ENCODE assay signal across 8 mouse cellular contexts in genomic region chr4:45527562-45528354, GRCm38 (mm10). TPM values are rescaled to one million over a fixed set of nuclear protein-coding genes. Genes with fewer than 3 reads are reported as not detected.
DNase-seq lines count a peak whose midpoint lies in the region; ATAC-seq lines count a peak whose summit lies in the region.

No protein-coding gene starts in this region.

- WGBS in neural tube, embryonic 11.5 days = 96% methylated on average over 2 of the region's 2 CpGs
- WGBS in forebrain, embryonic 16.5 days = 93% methylated on average over 2 of the region's 2 CpGs
- WGBS in kidney, embryonic 16.5 days = 97% methylated on average over 2 of the region's 2 CpGs
- WGBS in midbrain, embryonic 13.5 days = 89% methylated on average over 2 of the region's 2 CpGs

- H3K36me3 ChIP-seq in neural tube, embryonic 11.5 days (ENCODE audit: control insufficient read depth, insufficient read depth, low read length) = no peaks in the 10 kb centered on the region
- no peaks in the 10 kb centered on the region for H3K36me3 ChIP-seq in forebrain, embryonic 16.5 days (ENCODE audit: control insufficient read depth, insufficient read depth)
- peaks cover 7% of the 10 kb centered on the region for H3K36me3 ChIP-seq in kidney, embryonic 16.5 days (ENCODE audit: insufficient read depth, low read length)
- no peaks in the 10 kb centered on the region for H3K36me3 ChIP-seq in midbrain, embryonic 13.5 days

- no peak overlapping the region for H3K9ac ChIP-seq in neural tube, embryonic 11.5 days (ENCODE audit: low read length)
- peak overlapping the region; percentile 77 for H3K9ac ChIP-seq in forebrain, embryonic 16.5 days (replicated peaks; ENCODE audit: low read depth, low read length)
- peak overlapping the region; percentile 89 for H3K9ac ChIP-seq in kidney, embryonic 16.5 days (replicated peaks; ENCODE audit: low read length)
- peak overlapping the region; percentile 82 for H3K9ac ChIP-seq in midbrain, embryonic 13.5 days (replicated peaks)

- H3K27ac ChIP-seq in neural tube, embryonic 11.5 days (ENCODE audit: low read depth, low read length) = no peak overlapping the region
- H3K27ac ChIP-seq in forebrain, embryonic 16.5 days (ENCODE audit: low read length) = no peak overlapping the region
- no peak overlapping the region for H3K27ac ChIP-seq in kidney, embryonic 16.5 days (ENCODE audit: low read length)
- no peak overlapping the region for H3K27ac ChIP-seq in midbrain, embryonic 13.5 days

- H3K4me3 ChIP-seq in neural tube, embryonic 11.5 days (ENCODE audit: low read depth, low read length) = peak overlapping the region; percentile 67
- peak overlapping the region; percentile 75 for H3K4me3 ChIP-seq in forebrain, embryonic 16.5 days (replicated peaks; ENCODE audit: low read length)
- peak overlapping the region; percentile 76 for H3K4me3 ChIP-seq in kidney, embryonic 16.5 days (ENCODE audit: low read length)
- H3K4me3 ChIP-seq in midbrain, embryonic 13.5 days (replicated peaks) = peak overlapping the region; percentile 54

- peaks cover 13% of the 10 kb centered on the region for H3K4me1 ChIP-seq in neural tube, embryonic 11.5 days (ENCODE audit: control insufficient read depth, insufficient read depth, low read length)
- H3K4me1 ChIP-seq in forebrain, embryonic 16.5 days (replicated peaks; ENCODE audit: control insufficient read depth, insufficient read depth, low read length) = peaks cover 56% of the 10 kb centered on the region
- peaks cover 45% of the 10 kb centered on the region for H3K4me1 ChIP-seq in kidney, embryonic 16.5 days (ENCODE audit: insufficient read depth, low read length)
- peaks cover 55% of the 10 kb centered on the region for H3K4me1 ChIP-seq in midbrain, embryonic 13.5 days (replicated peaks)

- H3K27me3 ChIP-seq in neural tube, embryonic 11.5 days (ENCODE audit: control insufficient read depth, insufficient read depth, low read length) = peaks cover 4% of the 10 kb centered on the region; the same call in 1 of the 2 replicates
- no peaks in the 10 kb centered on the region for H3K27me3 ChIP-seq in forebrain, embryonic 16.5 days (replicated peaks; ENCODE audit: control insufficient read depth, insufficient read depth, low read length)
- no peaks in the 10 kb centered on the region for H3K27me3 ChIP-seq in kidney, embryonic 16.5 days (ENCODE audit: insufficient read depth, low read length)
- peaks cover 30% of the 10 kb centered on the region for H3K27me3 ChIP-seq in midbrain, embryonic 13.5 days

- ATAC-seq in neural tube, embryonic 11.5 days (ENCODE audit: insufficient read depth, low FRiP score, low TSS enrichment) = no peak
- no peak for ATAC-seq in forebrain, embryonic 16.5 days
- ATAC-seq in kidney, embryonic 16.5 days (ENCODE audit: low FRiP score, low TSS enrichment) = no peak
- no peak for ATAC-seq in midbrain, embryonic 13.5 days
- ATAC-seq in granulocyte monocyte progenitor cell, adult 5-6 weeks (replicated peaks; ENCODE audit: poor library complexity, severe bottlenecking) = no peak

- H3K4me2 ChIP-seq in neural tube, embryonic 11.5 days (ENCODE audit: low read depth) = peak overlapping the region; percentile 94
- H3K4me2 ChIP-seq in forebrain, embryonic 16.5 days (ENCODE audit: low read length) = peak overlapping the region; percentile 66
- peak overlapping the region; percentile 94 for H3K4me2 ChIP-seq in kidney, embryonic 16.5 days (replicated peaks; ENCODE audit: low read depth, low read length)
- peak overlapping the region; percentile 80 for H3K4me2 ChIP-seq in midbrain, embryonic 13.5 days (replicated peaks)

- H3K9me3 ChIP-seq in neural tube, embryonic 11.5 days (ENCODE audit: control insufficient read depth, low read length) = no peaks in the 10 kb centered on the region
- no peaks in the 10 kb centered on the region for H3K9me3 ChIP-seq in forebrain, embryonic 16.5 days (ENCODE audit: control insufficient read depth, low read length)
- H3K9me3 ChIP-seq in kidney, embryonic 16.5 days (ENCODE audit: low read length) = no peaks in the 10 kb centered on the region
- no peaks in the 10 kb centered on the region for H3K9me3 ChIP-seq in midbrain, embryonic 13.5 days

- DNase-seq in neural tube, embryonic 11.5 days (ENCODE audit: low spot score) = no peak
- no peak for DNase-seq in neural tube, embryonic 10.5 days (ENCODE audit: extremely low spot score, low spot score)
- DNase-seq in urinary bladder, adult 2 months (ENCODE audit: low spot score) = no peak
- DNase-seq in frontal cortex, postnatal 36 days (ENCODE audit: low spot score in 2 of 2) = no peak

RNA-seq across cellular contexts. Expression of gene Shb, which starts 4.5 kb away (rescaled TPM):
- 6.1 and 7.5 TPM in 2 replicates for polyA plus RNA-seq in neural tube, embryonic 11.5 days (2014; fragmentation: Nextera tagmentation; extraction: Ambion mirVana)
- polyA plus RNA-seq in forebrain, embryonic 16.5 days (2015; fragmentation: Nextera tagmentation; extraction: Ambion mirVana) = 5.8 and 7.0 TPM in 2 replicates
- 2.7 and 3.1 TPM in 2 replicates for polyA plus RNA-seq in kidney, embryonic 16.5 days (2015; fragmentation: Nextera tagmentation; extraction: Ambion mirVana)
- polyA plus RNA-seq in midbrain, embryonic 13.5 days (2015; fragmentation: Nextera tagmentation; extraction: Ambion mirVana) = 2.7 and 3.6 TPM in 2 replicates
- polyA plus RNA-seq in urinary bladder, adult 2 months (2012; rRNA removed) = 29.4 and 40.4 TPM in 2 replicates
- 0.49 and 1.1 TPM in 2 replicates for total RNA-seq in granulocyte monocyte progenitor cell, adult 5-6 weeks (2014; fragmentation: Nextera tagmentation)
- 0.72 and 2.2 TPM in 2 replicates for total RNA-seq in granulocyte monocyte progenitor cell, adult 5-6 weeks (2017)
